Mouse (Mus musculus): ENCODE data around the gene Jph4.

DNA sequence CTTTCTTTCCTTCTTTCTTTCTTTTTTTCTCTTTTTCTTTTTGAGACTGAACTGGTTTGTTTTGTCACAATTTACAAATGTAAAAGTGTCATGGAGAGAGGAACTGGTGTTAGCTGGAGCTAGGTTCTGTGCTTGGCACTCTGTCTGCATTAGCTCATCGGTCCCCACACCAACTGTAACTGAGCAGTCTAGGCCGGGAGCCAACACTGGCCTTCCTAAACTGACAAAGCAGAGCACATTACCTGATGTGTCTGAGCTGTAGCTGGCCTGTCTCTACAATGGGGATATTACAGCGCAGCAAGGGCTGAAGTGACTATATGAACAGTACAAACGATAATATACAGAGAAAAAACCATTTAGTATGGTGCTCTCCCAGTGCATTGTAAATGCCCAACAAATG, 2.1 kb upstream of the Jph4 start:
- TF ChIP-seq CTCF (IDR thresholded peaks at IDR 0.05) (no peak), EP300 (IDR thresholded peaks at IDR 0.05; ENCODE audit: insufficient read depth, low read depth, low read length) (no peak), POLR2A (IDR thresholded peaks at IDR 0.05; ENCODE audit: insufficient read depth, low read depth, low read length) (no peak)
